Mouse (Mus musculus) brain, embryonic 14.5 days (tissue): Measurements from ENCODE around the gene Evi2b. TPM values are rescaled to one million over a fixed set of nuclear protein-coding genes. Genes with fewer than 3 reads are reported as not detected.

Experiments
- DNase-seq: peaks from one replicate; pipeline ENCODE4 v3.0.0-alpha.2; 2011; ENCODE audit warnings: low read depth
- CTCF ChIP-seq: fragments of 200-500 bp; IDR thresholded peaks from 2 replicates; pipeline ENCODE4 v1.5.1; 2012; ENCODE audit warnings: inconsistent platforms, mild to moderate bottlenecking, moderate library complexity, borderline replicate concordance; ENCODE audit not compliant: insufficient read depth, insufficient read length; ENCODE audit errors: extremely low read depth
- POLR2A ChIP-seq: fragments of 200-500 bp; IDR thresholded peaks from 2 replicates; pipeline ENCODE4 v1.6.1; 2012; ENCODE audit warnings: mild to moderate bottlenecking, inconsistent platforms, borderline replicate concordance; ENCODE audit not compliant: poor library complexity, insufficient read depth, insufficient read length, severe bottlenecking; ENCODE audit errors: extremely low read depth
- polyA plus RNA-seq: library from polyadenylated mRNA; depleted of rRNA; stranded (reverse); fragments of >200 nt; gene quantifications from 2 replicates; pipeline ENCODE4 v1.2.3, GENCODE M21; 2012; rRNA removed

The Evi2b gene
- polyA plus RNA-seq: 0.82 and 1.0 TPM in 2 replicates

DNA sequence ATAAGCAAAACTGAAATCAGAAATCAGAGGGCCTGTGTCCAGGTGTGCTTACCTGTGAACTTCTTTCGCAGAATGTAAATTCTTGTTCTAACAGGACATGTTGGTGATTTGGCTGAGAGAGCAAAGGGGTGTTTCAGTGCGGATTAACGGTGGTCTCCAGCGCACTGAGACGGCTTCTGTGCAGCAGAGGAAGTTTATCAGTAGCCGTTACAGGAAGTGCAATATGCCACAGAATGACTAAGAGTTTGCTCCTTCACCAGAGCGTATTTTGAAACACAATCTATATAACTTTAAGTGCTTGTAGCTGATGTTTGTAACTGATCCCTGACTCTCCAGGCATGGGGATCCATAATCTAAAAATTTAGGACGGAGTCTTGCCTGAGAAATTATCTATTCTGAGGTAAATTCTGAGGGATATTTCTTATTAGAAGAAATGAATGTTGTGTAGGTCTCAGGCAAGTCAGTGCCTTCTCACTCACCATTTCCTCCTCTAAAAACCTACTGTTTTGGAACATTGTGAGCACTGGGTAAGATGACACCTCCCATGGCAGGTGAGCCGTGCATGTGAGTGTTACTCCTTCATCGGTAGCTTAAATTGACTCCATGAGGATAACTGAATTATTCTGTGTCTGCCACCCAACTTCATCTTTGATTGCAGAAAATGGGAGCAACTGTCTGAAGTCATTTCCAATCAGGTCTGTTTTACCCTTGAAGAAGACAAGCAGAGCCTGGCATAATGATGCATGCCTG, at the start of gene Evi2b:
TSS of gene Evi2b (minus strand) at position 203 of the 750 bp plus-strand sequence.
- no peak for TF ChIP-seq CTCF
- no peak for TF ChIP-seq POLR2A

DNA sequence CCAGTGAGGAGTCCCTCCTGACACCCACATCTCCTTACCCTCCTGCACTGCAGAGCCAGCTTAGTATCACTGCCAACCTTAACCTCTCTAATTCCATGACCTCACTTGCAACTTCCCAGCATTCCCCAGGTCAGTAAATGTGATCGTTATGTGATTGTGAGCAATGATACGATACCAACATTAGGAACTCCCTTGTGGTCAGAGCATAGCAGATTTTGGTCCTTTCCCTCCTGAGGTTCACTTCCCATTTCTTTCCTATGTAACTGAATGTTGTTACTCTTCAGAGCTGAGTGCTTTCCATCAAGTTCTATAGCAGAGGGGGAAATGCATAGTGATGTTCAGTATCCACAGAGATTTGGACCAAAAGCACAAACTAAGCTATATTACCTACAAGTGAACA, 46.8 kb upstream of the Evi2b start:
- no peak for DNase-seq
- no peak for TF ChIP-seq POLR2A
- TF ChIP-seq CTCF: no peak

More for the DNA sequence above, at the start of gene Evi2b:
- DNase-seq: no peak

DNA sequence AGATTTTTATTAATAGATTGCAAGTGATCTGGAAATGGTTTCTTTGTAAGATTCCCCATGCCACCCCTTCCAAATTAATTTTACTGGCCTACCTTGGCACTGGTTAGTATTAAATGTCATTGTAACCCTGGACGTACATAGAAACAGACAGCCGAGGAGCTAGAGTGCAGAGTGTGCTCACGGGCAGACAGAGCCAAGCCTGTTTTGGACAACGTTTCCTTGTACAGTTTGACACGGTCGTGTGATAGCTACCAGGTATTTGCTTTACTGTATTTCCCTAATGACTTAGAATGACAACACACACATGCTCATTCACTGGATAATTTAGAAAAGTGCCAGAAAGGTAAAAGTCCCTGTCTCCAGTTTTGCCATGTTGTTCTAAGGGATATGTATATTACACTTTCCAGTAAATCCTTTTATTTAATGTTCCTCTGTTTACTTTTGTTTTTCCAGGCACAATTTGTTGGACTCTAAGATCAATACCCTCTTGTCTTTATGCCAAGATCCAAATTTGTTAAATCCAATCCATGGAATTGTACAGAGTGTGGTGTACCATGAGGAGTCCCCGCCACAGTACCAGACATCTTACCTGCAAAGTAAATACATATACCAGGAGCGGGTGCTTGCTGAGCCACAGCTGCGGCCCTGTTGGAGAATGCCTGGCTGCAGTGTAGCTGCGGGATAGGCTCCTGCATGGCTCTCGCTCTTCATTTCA, 44.8 kb upstream of the Evi2b start:
- TF ChIP-seq POLR2A (no peak), CTCF (no peak)
- DNase-seq: no peak

- no peak for DNase-seq
- TF ChIP-seq POLR2A: no peak
- TF ChIP-seq CTCF: no peak; the same call in 1 of the 2 replicates
Observed at GRCm38 (mm10) chr11:79566947-79567346, 43.4 kb upstream of the Evi2b start.

DNA sequence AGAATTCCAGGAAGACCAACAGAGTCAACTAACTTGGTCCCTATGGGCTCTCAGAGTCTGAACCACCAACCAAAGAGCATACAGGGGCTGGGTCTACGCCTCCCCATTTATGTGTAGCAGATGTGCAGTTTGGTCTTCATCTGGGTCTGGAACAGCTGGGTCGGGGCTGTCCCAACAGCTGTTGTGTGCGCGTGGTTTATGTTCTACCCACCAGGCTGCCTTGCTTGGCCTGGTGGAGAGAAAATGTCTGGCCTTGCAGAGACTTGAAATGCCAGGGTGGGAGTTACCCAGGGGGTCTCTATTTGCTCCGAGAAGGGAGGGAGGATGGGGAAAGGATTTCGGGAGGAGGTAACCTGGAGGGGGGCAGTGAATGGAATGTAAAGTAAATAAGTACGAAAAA, 39.9 kb upstream of the Evi2b start:
- no peak for DNase-seq
- no peak for TF ChIP-seq CTCF
- no peak for TF ChIP-seq POLR2A

- TF ChIP-seq POLR2A (no peak), CTCF (no peak)
- no peak for DNase-seq
Observed at GRCm38 (mm10) chr11:79560536-79560935, 37.0 kb upstream of the Evi2b start.

GRCm38 (mm10) chr11:79552622-79553021, 29.1 kb upstream of the Evi2b start:
- TF ChIP-seq CTCF (no peak), POLR2A (no peak)
- no peak for DNase-seq

- TF ChIP-seq POLR2A (no peak), CTCF (no peak)
- DNase-seq: no peak
Observed at GRCm38 (mm10) chr11:79536293-79536692, 12.7 kb upstream of the Evi2b start.

GRCm38 (mm10) chr11:79535554-79535953, 12.0 kb upstream of the Evi2b start:
- TF ChIP-seq CTCF (no peak), POLR2A (no peak)
- DNase-seq: no peak

DNA sequence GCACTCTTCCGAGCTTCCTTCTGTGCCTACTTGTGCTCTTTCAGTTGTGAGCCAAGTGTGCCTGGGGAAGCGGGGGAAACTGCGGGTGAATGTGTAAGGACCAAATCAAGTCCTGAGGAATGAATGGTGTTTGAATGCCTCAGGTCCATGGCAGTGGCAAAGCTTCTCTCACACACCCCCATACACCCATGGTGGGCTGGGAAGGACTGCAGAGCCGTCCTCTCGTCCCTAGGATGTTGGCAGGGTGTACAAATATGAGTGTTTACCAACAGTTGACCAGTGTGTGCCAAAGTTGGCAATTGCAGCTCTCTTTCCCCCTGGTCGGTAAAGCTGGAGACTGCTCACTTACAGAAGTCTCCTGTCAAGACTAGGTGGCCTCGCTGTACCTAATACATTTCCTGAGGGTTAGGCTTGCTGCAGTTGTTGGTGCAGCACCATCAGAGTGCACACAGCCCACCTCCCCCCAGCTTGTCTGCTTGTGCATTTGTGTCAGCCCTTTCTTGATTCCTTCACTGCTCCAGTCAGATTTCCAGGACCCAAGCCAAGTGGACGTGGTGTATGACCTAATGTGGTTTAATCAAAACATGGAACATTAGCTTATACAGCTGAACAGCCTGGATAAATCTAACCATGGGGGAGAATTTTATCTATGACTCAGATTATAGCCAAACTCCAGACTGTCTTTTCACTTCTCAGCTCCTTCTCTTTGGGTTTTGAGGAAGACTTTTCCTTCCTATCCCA, 10.6 kb upstream of the Evi2b start:
- DNase-seq: peak; percentile 44
- TF ChIP-seq POLR2A (no peak), CTCF (no peak)

GRCm38 (mm10) chr11:79533311-79533710, 9.7 kb upstream of the Evi2b start:
- TF ChIP-seq POLR2A (no peak), CTCF (no peak)
- DNase-seq: peak; percentile 6

DNA sequence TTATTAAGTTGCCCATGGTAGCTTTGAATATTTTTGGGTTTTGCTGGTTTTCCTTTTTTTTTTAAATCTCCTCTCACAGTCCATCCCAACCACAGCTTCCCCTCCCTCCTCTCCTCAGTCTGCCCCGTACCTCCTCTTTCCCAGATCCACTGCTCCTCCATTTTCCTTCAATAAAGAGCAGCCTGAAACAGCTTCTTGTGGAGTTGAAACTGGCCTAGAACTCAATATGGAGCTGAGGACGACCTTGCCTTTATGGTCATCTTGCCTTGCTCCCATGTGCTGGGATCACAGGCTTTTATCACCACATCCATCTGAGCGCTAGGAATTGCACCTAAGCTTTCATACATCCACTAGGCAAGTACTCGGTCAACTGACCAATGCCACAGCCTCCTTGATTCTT, 7.9 kb upstream of the Evi2b start:
- TF ChIP-seq POLR2A (no peak), CTCF (no peak)

GRCm38 (mm10) chr11:79530774-79531173, 7.2 kb upstream of the Evi2b start:
- no peak for TF ChIP-seq CTCF
- no peak for TF ChIP-seq POLR2A
- no peak for DNase-seq

More for the DNA sequence above, 7.9 kb upstream of the Evi2b start:
- no peak for DNase-seq
